Mouse (Mus musculus) adrenal gland, postnatal 36 days (tissue): ENCODE measurements around the gene Catspere2. TPM values are rescaled to one million over a fixed set of nuclear protein-coding genes. Genes with fewer than 3 reads are reported as not detected.
A peak's percentile ranks its signal among the peaks of the same experiment; 100 is the strongest.
"Not testable (repeated sequence)": the region's sequence is repeated elsewhere in the genome, so short reads cannot be mapped to it uniquely, and the experiment has no call there.

ENCODE experiments used
- DNase-seq, 2 experiments: peaks; one replicate each; pipeline ENCODE4 v3.0.0; 2021; ENCODE audit warnings: mixed read lengths in 1 of 2
- long read RNA-seq, 2 experiments: library from polyadenylated mRNA; stranded (forward); transcript quantifications; one replicate each; pipeline ENCODE4 v2.0.0; 2021; ENCODE audit warnings: borderline sequencing depth in 2 of 2
- total RNA-seq, 2 experiments: library from RNA; stranded (reverse); gene quantifications; 2 replicates each; pipeline ENCODE4 v1.2.3; 2021

The Catspere2 gene
- 1 to 10 TPM; 1.6 to 2.1 TPM for total RNA-seq
- long read RNA-seq, experiment 1, partial matches to known transcripts: 1 of 6 reads
- long read RNA-seq, experiment 1, other reads (novel, unspliced or antisense): 5 of 6 reads
- long read RNA-seq, experiment 2, partial matches to known transcripts: 0 of 1 reads
- long read RNA-seq, experiment 2, other reads (novel, unspliced or antisense): 1 of 1 reads

GRCm38 (mm10) chr1:177983024-177983450 is at the start of gene Catspere2:
TSS of gene Catspere2 (plus strand) at chr1:177983423.
- DNase-seq: peak; percentile 99

DNA sequence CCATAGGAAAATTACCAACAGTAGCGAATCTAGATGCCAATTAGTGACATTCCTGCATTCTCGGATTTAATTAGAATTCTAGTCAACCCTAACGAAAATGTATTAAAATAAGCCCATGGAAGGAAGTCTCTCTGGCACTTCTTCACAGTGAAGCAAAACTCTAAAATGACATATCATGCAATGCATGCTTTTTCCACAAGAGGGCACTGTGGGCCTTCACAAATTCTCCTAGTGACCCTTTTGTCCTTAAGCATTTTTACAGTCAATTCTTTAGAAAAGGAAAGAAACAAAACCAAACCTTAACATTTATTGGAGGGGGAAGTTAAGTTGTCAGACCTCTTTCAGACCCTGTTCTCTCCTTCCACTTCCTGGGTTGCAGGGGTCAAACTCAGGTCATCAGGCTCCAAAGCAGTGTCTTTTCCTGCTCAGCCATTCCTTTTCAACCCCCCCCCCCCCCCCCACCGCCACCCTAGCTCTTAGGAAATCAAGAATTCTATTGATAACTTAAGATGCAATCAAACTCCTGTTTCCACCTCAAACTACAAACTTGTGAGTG is 42.7 kb upstream of the Catspere2 start:
- DNase-seq: not testable (repeated sequence)

- no peak for DNase-seq
These were observed 1.9 kb upstream of the Catspere2 start for GRCm38 (mm10) chr1:177981276-177981675.

GRCm38 (mm10) chr1:177983582-177983981 is 359 bp downstream of the Catspere2 start:
- DNase-seq: peak; percentile 23 to 29

DNA sequence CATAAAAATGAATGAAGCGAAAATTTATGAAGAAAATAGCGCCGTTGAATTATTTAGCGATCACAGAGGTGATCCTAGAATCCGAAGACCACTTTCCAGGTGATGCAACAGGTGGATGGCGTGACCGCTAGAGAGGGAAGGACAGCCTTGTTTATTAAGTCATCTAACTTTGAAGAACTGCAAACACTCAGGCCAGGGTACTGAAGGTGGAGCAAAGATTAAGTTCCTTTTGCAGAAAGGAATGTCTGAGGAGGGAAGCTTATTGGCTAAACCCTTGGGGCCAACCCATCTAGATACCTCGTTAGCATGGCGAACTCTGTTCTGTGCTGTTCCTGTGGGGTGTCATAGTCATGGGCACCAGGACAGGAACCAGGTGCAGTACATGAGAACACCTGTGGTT is 983 bp downstream of the Catspere2 start:
- no peak for DNase-seq

- DNase-seq: not testable (repeated sequence)
These were observed 4.3 kb downstream of the Catspere2 start for GRCm38 (mm10) chr1:177987476-177987875.

DNA sequence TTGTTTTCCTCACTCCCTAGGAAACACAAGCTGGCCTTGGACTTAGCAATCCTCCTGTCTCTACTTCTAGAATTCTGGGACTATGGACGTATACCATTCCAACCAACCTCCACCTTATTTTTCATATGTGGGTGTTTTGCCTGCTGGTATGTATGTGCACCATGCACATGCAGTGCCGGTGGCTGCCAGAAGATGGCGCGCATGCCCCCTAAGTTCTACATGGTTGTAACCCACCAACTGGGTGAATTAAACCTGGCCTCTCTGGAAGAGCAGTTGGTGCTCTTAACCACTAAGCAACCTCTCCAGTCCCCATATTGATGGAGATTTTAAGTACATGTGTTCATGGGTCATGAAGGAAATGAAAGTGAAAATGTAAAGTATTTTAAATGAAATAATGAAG is 89.6 kb downstream of the Catspere2 start:
- DNase-seq: peak in 1 of 2 experiments; percentile 1

DNA sequence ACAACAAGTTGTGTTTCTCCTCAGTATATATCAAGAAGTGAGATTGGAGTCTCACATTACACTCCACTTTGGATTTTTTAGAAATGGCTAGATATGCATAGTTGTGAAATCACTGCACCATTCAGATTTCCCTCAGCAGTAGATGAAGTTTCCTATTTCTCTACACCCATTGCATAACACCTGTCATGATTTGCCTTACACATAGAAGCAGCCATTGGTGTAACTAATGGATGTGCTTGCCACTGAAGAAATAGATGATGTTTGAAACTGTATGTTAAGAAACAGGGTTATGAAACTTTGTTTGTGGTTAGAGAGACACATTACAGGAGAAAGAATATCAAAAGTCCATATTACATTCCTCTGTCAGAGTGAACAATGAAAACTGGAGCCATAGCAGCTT is 114.6 kb downstream of the Catspere2 start:
- not testable (repeated sequence) for DNase-seq

- not testable (repeated sequence) for DNase-seq
These were observed 125.3 kb downstream of the Catspere2 start for GRCm38 (mm10) chr1:178108514-178108913.

- DNase-seq: not testable (repeated sequence)
These were observed 139.0 kb downstream of the Catspere2 start for GRCm38 (mm10) chr1:178122236-178122635.

DNA sequence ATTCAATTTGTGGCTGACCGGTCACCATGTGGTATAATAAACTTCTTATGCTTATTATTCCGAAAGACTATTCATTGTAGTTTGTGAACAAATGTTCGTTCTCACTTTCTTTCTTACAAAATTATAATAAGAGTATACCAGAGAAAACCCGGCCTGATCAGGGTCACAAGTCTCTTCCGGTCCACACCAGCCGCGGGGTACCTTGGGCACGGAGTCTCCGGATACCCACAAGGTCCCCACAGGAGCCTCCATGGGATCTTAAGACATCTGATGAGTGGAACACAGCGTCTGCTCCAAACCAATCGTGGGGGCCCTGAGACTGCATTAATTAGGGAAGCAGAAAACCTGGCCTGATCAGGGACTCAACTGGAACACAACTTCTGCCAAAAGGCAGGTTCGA is 151.1 kb downstream of the Catspere2 start:
- no peak for DNase-seq

- not testable (repeated sequence) for DNase-seq
These were observed 163.3 kb downstream of the Catspere2 start for GRCm38 (mm10) chr1:178146513-178146912.

DNA sequence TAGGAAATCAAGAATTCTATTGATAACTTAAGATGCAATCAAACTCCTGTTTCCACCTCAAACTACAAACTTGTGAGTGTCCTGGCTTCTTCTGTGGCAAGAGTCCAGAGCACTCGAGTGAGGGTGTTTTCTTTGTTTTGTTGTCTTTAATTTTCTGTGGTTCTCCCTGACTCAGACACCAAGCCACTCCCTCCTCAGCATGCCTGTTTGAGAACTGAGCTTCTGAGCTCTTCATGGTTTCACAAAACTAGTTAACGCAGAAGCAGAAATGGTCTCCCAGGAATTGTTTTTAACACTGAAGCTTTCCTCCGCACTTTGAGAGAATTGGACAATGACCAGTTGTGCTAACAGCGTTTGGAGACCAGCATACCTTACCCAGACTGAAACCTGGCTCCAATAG is 163.7 kb downstream of the Catspere2 start:
- DNase-seq: peak; percentile 5 to 38

DNA sequence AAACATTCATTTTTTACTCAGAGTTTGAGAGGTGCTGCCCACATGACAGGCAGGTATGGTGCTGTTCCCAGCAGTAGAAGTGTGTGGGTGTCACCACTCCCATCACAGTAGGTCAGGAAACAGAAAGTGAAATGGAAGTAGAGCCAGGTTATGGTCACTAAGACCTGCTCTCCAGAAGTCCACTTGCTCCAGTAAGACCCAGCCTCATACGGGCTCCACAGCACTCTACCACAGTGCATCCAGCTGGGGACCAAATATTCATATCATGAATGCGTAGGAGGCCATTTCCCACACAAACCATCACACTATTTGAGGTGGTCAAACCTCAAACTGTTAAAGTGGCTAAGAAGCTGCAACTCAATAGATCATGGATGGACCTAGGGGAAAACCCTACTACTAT is 199.0 kb downstream of the Catspere2 start:
- no peak for DNase-seq

GRCm38 (mm10) chr1:178185591-178185990 is 202.4 kb downstream of the Catspere2 start:
- no peak for DNase-seq

GRCm38 (mm10) chr1:178187216-178187791 is 204.1 kb downstream of the Catspere2 start, which contains the start of gene Desi2:
TSS of gene Desi2 (plus strand) at chr1:178187417.
- DNase-seq: peak; percentile 94 to 95

GRCm38 (mm10) chr1:178187810-178188209 is 204.6 kb downstream of the Catspere2 start:
- not testable (repeated sequence) for DNase-seq

DNA sequence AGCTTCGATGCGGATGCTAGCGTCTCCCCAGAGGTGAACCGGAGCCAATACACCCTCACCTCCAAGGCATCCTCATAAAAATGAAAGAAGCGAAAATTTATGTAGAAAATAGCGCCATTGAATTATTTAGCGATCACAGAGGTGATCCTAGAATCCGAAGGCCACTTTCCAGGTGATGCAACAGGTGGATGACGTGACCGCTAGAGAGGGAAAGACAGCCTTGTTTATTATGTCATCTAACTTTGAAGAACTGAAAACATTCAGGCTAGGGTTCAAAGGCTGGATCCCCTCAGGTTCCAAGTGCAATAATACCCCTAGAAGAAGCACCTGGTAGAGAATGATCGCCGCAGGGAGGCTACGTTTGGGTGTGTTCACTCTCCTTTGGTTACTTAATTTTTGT is 205.2 kb downstream of the Catspere2 start:
- no peak for DNase-seq

GRCm38 (mm10) chr1:178205701-178206325 is 222.6 kb downstream of the Catspere2 start:
- DNase-seq: no peak

GRCm38 (mm10) chr1:178207856-178208255 is 224.6 kb downstream of the Catspere2 start:
- not testable (repeated sequence) for DNase-seq

GRCm38 (mm10) chr1:178209966-178210365 is 226.7 kb downstream of the Catspere2 start:
- no peak for DNase-seq

DNA sequence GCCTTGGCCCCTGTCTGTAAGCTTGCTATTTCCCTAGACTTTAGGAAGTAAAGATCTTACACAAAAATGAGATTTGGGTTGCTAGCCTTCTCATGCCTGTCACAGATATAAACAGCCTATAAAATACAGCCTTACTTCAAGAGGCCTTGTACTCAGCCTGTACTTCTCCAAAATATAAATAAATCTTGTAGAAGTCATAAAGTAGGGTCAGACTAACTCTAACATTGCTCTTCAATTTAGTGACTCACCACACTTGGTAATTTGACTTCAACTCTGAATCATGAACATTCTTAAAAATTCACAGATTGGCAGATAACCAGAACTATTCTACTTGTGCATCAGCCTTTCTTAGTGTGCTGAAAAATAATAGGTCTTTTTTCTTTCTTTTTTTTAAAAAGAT is 233.9 kb downstream of the Catspere2 start:
- no peak for DNase-seq

DNA sequence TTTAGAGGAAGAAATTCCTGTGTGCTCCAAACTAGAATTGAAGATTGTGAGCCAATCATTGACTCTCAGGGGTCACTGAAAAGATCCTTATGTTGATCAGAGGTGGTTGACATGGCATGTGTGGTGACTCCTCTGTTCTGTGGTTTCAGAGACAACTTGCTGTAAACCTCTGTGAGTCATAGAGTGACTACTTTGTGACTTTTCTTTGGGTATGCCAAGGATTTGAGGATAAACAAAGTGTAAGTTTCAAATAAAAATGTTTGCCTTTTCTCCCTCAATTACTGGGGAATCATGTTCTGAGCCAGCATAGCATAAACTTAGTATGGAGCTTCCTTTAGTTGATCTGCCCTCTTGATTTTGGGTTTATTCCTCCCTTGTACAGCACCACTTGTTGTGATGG is 235.1 kb downstream of the Catspere2 start:
- DNase-seq: no peak
